Mouse (Mus musculus): ENCODE measurements at regions not wholly inside any gene's neighbourhood (a gene's known extent, or its start where the extent isn't known, plus 50 kb on each side); places are given as distances from the start of the nearest gene placed in this dataset.
A peak's percentile ranks its signal among the peaks of the same experiment; 100 is the strongest.

DNA sequence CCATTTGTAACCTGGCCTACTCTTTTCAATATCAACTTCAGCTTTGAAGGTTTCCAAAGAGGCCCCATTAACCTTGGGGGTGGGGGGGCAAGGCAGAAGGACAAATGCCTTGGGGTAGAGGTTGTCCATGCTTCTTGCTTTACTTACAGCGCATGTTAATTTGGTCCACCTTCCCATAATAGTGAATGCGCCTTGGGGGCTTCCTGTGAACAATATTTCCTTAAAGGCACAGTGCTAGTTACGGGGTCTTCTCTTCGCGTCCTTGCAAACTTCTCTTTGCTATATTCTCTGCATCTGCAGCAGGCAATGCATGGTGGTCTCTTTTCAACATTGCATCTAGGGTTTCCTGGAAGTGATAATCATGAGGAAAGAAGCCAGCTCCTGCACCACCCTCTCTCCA is 111.3 kb upstream of the Rtl1 start:
- ATAC-seq (ENCODE audit: low FRiP score, low TSS enrichment) = no peak
- H3K9ac ChIP-seq (ENCODE audit: low read length) = no peak overlapping the region
- WGBS = 95% methylated on average over 5 of the region's 5 CpGs
- no peak overlapping the region for H3K27ac ChIP-seq (replicated peaks)
- no peaks in the 10 kb centered on the region for H3K36me3 ChIP-seq (ENCODE audit: control insufficient read depth, insufficient read depth, low read length)
- H3K9me3 ChIP-seq (ENCODE audit: control insufficient read depth, low read length) = no peaks in the 10 kb centered on the region
- H3K4me3 ChIP-seq (ENCODE audit: low read depth, low read length) = no peak overlapping the region
- TF ChIP-seq CTCF (IDR thresholded peaks at IDR 0.05; ENCODE audit: low read depth) = no peak
- TF ChIP-seq EP300 (optimal IDR thresholded peaks at IDR 0.05) = no peak
- H3K27me3 ChIP-seq (ENCODE audit: control insufficient read depth, insufficient read depth, low read length) = no peaks in the 10 kb centered on the region
- H3K4me2 ChIP-seq (replicated peaks; ENCODE audit: low read depth) = no peak overlapping the region
- peak; percentile 3 for DNase-seq (ENCODE audit: low spot score)
- no peaks in the 10 kb centered on the region for H3K4me1 ChIP-seq (replicated peaks; ENCODE audit: control insufficient read depth, insufficient read depth)

DNA sequence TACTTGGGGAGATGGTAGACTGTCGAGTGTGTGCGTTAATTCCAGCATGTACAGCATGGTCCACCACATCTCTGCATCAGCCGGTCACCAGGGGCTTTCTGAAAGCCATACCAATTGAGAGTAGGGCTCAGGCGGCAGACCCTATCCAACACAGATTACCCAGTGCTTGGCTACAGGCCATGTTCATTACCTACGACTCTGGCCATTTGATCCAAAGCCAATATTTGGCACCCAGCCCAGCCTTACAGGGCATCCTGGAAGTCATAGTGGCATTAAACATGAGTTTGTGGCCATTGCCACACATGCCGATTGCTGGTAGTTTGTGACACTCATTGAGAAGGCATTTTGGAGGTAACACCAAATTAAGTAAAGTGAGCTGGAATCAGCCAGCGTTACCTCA is 111.8 kb upstream of the Rtl1 start:
- no peaks in the 10 kb centered on the region for H3K36me3 ChIP-seq (ENCODE audit: control insufficient read depth, insufficient read depth, low read length)
- H3K27ac ChIP-seq (replicated peaks) = no peak overlapping the region

DNA sequence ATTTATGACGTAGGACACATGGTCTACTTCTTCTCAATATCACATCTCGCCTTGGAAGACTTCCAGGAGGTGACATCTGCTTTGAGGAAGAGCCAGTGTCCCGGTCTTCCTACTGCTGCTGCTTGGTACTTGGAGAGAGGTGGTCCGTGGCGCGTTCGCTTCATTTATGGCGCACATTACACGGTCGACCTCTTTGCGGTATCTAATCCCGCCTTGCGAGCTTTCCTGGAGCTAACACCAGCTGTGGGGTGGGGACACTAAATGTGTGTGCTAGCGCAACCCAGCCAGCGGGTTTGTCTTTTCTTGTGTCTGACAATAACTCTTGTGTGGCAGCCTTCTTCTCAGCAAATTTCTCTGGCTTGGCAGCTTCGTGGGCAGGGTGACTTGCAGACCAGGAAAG is 112.3 kb upstream of the Rtl1 start:
- no peak overlapping the region for H3K4me3 ChIP-seq (ENCODE audit: low read depth, low read length)
- DNase-seq (ENCODE audit: low spot score) (no peak), ATAC-seq (ENCODE audit: low FRiP score, low TSS enrichment) (no peak)
- H3K36me3 ChIP-seq (ENCODE audit: control insufficient read depth, insufficient read depth, low read length) = no peaks in the 10 kb centered on the region
- no peaks in the 10 kb centered on the region for H3K4me1 ChIP-seq (replicated peaks; ENCODE audit: control insufficient read depth, insufficient read depth)
- 95% methylated on average over 16 of the region's 16 CpGs for WGBS
- no peaks in the 10 kb centered on the region for H3K27me3 ChIP-seq (ENCODE audit: control insufficient read depth, insufficient read depth, low read length)
- no peaks in the 10 kb centered on the region for H3K9me3 ChIP-seq (ENCODE audit: control insufficient read depth, low read length)
- H3K4me2 ChIP-seq (replicated peaks; ENCODE audit: low read depth) = no peak overlapping the region
- H3K27ac ChIP-seq (replicated peaks) = no peak overlapping the region
- H3K9ac ChIP-seq (ENCODE audit: low read length) = no peak overlapping the region
- TF ChIP-seq EP300 (optimal IDR thresholded peaks at IDR 0.05) = no peak
- no peak for TF ChIP-seq CTCF (IDR thresholded peaks at IDR 0.05; ENCODE audit: low read depth)

More for the DNA sequence above, 111.8 kb upstream of the Rtl1 start:
- 85% methylated on average over 7 of the region's 7 CpGs for WGBS
- ATAC-seq (ENCODE audit: low FRiP score, low TSS enrichment) (no peak), DNase-seq (ENCODE audit: low spot score) (no peak)
- TF ChIP-seq CTCF (IDR thresholded peaks at IDR 0.05; ENCODE audit: low read depth) = no peak
- TF ChIP-seq EP300 (optimal IDR thresholded peaks at IDR 0.05) = no peak
- Histone ChIP-seq H3K4me2 (replicated peaks; ENCODE audit: low read depth) (no peak overlapping the region), H3K4me3 (ENCODE audit: low read depth, low read length) (no peak overlapping the region), H3K9ac (ENCODE audit: low read length) (no peak overlapping the region), H3K4me1 (replicated peaks; ENCODE audit: control insufficient read depth, insufficient read depth) (no peaks in the 10 kb centered on the region), H3K9me3 (ENCODE audit: control insufficient read depth, low read length) (no peaks in the 10 kb centered on the region), H3K27me3 (ENCODE audit: control insufficient read depth, insufficient read depth, low read length) (no peaks in the 10 kb centered on the region)

DNA sequence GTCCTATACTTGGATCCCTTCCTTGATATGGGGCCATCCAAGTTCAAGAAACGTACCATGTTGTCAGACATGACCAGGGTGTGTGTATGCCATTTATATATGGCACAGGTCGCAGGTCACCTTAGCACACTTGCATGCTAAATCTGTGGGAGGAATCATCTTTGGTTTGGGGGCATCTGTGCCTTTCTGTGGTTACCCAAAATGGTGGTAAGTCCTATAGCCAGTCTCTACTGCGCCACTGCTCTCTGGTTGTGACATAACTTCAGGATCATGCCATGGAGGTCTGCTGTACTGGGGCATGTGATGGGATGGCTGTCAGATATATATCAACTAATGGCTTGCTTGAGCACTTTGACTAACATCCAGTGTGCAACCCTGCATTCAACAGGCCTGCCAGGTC is 112.9 kb upstream of the Rtl1 start:
- H3K4me1 ChIP-seq (replicated peaks; ENCODE audit: control insufficient read depth, insufficient read depth) = no peaks in the 10 kb centered on the region
- ATAC-seq (ENCODE audit: low FRiP score, low TSS enrichment) (no peak), DNase-seq (ENCODE audit: low spot score) (no peak)
- no peaks in the 10 kb centered on the region for H3K9me3 ChIP-seq (ENCODE audit: control insufficient read depth, low read length)
- 91% methylated on average over 3 of the region's 3 CpGs for WGBS
- no peak overlapping the region for H3K4me3 ChIP-seq (ENCODE audit: low read depth, low read length)
- TF ChIP-seq EP300 (optimal IDR thresholded peaks at IDR 0.05) = no peak
- TF ChIP-seq CTCF (IDR thresholded peaks at IDR 0.05; ENCODE audit: low read depth) = no peak
- no peak overlapping the region for H3K9ac ChIP-seq (ENCODE audit: low read length)
- no peak overlapping the region for H3K27ac ChIP-seq (replicated peaks)
- H3K36me3 ChIP-seq (ENCODE audit: control insufficient read depth, insufficient read depth, low read length) = no peaks in the 10 kb centered on the region
- H3K27me3 ChIP-seq (ENCODE audit: control insufficient read depth, insufficient read depth, low read length) = no peaks in the 10 kb centered on the region
- H3K4me2 ChIP-seq (replicated peaks; ENCODE audit: low read depth) = no peak overlapping the region

DNA sequence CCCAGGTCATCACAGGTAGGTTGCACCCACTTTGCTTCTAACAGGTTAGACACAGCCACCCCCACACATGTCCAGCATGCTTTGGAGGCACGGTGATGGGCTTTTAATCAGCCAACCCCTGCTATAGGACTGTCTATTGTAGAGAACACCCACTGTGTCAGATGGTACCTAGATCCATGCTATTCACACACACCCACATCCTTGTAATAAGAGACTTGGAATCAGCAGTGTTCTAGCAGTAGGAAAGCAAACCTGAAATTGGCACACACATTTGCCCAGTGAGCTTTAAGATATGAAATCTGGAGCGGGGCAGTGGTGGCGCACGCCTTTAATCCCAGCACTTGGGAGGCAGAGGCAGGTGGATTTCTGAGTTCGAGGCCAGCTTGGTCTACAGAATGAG is 113.9 kb upstream of the Rtl1 start:
- Histone ChIP-seq H3K27me3 (ENCODE audit: control insufficient read depth, insufficient read depth, low read length) (no peaks in the 10 kb centered on the region), H3K36me3 (ENCODE audit: control insufficient read depth, insufficient read depth, low read length) (no peaks in the 10 kb centered on the region; the same call in 1 of the 2 replicates), H3K9me3 (ENCODE audit: control insufficient read depth, low read length) (no peaks in the 10 kb centered on the region), H3K4me3 (ENCODE audit: low read depth, low read length) (no peak overlapping the region), H3K27ac (replicated peaks) (no peak overlapping the region), H3K4me2 (replicated peaks; ENCODE audit: low read depth) (no peak overlapping the region), H3K9ac (ENCODE audit: low read length) (no peak overlapping the region), H3K4me1 (replicated peaks; ENCODE audit: control insufficient read depth, insufficient read depth) (no peaks in the 10 kb centered on the region)
- no peak for ATAC-seq (ENCODE audit: low FRiP score, low TSS enrichment)
- TF ChIP-seq EP300 (optimal IDR thresholded peaks at IDR 0.05) = no peak
- no peak for TF ChIP-seq CTCF (IDR thresholded peaks at IDR 0.05; ENCODE audit: low read depth)
- DNase-seq (ENCODE audit: low spot score) = no peak
- WGBS = 95% methylated on average over 5 of the region's 5 CpGs

DNA sequence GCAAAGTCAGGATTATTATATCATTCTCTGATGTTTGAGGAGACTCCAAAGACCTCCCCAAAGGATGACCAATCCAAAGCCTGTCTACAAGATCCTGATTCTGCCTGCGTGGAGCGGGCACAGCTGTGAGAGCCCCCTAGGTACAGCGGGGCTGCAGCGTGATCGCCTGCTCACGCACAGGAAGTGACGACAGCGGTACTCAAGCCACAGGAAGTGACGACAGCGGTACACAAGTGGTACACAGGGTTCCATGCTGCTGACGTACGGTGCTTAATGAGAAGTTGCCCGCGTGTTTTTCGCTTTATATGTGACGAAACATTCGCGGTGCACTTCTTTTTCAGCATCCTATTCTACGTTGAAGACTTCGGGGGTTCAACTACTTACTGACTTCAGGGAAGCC is 116.9 kb upstream of the Rtl1 start:
- ATAC-seq (ENCODE audit: low FRiP score, low TSS enrichment) = no peak

More for the DNA sequence above, 116.9 kb upstream of the Rtl1 start:
- WGBS = 94% methylated on average over 20 of the region's 20 CpGs
- Histone ChIP-seq H3K4me3 (ENCODE audit: low read depth, low read length) (no peak overlapping the region), H3K9ac (ENCODE audit: low read length) (no peak overlapping the region), H3K4me2 (replicated peaks; ENCODE audit: low read depth) (no peak overlapping the region), H3K36me3 (ENCODE audit: control insufficient read depth, insufficient read depth, low read length) (no peaks in the 10 kb centered on the region; the same call in 1 of the 2 replicates), H3K27me3 (ENCODE audit: control insufficient read depth, insufficient read depth, low read length) (no peaks in the 10 kb centered on the region), H3K4me1 (replicated peaks; ENCODE audit: control insufficient read depth, insufficient read depth) (no peaks in the 10 kb centered on the region), H3K27ac (replicated peaks) (no peak overlapping the region), H3K9me3 (ENCODE audit: control insufficient read depth, low read length) (no peaks in the 10 kb centered on the region)
- DNase-seq (ENCODE audit: low spot score) = no peak
- TF ChIP-seq CTCF (IDR thresholded peaks at IDR 0.05; ENCODE audit: low read depth) (no peak), EP300 (optimal IDR thresholded peaks at IDR 0.05) (no peak)

Data from stomach, postnatal 0 days (tissue).